Mouse (Mus musculus): ENCODE data around the gene Capn1.

Gene Capn1

GRCm38 (mm10) chr19:6047154-6047898, 31.6 kb upstream of the Capn1 start:
- POLR2A ChIA-PET, result interaction anchor here (0.7 to 47.9 kb wide), 30 partner anchors 7 to 557 kb away, joined by 3 to 1520 read pairs (median 8); partner anchors contain the start of genes Znhit2 (in 3 of the 4), Cdca5 (in 2 of the 4), Fau (in 2 of the 4) and Mrpl49 (in 2 of the 4)
- CTCF ChIA-PET, result interaction anchor here in 3 of 4 experiments (0.6 to 2.1 kb wide), 3 partner anchors 40 to 287 kb away, joined by 4 to 12 read pairs (median 4); no protein-coding TSS in a partner anchor

- CTCF ChIA-PET, result interaction anchor here in 3 of 4 experiments (0.6 to 2.1 kb wide), 25 partner anchors 9 to 541 kb away, joined by 3 to 12 read pairs (median 4); partner anchors contain the start of genes Arl2 (in 1 of the 3), Capn1 (in 1 of the 3), Pola2 (in 1 of the 3) and Tm7sf2 (in 1 of the 3)
- POLR2A ChIA-PET, result interaction anchor here (0.6 to 47.9 kb wide), 94 partner anchors 8 to 623 kb away, joined by 3 to 1520 read pairs (median 4); partner anchors contain the start of genes Capn1 (in 4 of the 4), Fau (in 3 of the 4), Mrpl49 (in 3 of the 4) and Pola2 (in 3 of the 4)
Observed at GRCm38 (mm10) chr19:6046294-6047153, 30.8 kb upstream of the Capn1 start, which contains the start of gene Syvn1. Gene Syvn1, plus strand, starts transcription at chr19:6046576.

- ChIA-PET POLR2A (interaction anchor here (0.6 to 47.9 kb wide), 91 partner anchors 9 to 622 kb away, joined by 3 to 1520 read pairs (median 5); partner anchors contain the start of genes Capn1 (in 4 of the 4), Fau (in 3 of the 4), Mrpl49 (in 3 of the 4) and Pola2 (in 3 of the 4)), CTCF (interaction anchor here (0.6 to 2.1 kb wide), 29 partner anchors 8 to 542 kb away, joined by 3 to 12 read pairs (median 4); partner anchors contain the start of genes Arl2 (in 1 of the 4), Capn1 (in 1 of the 4), Cdca5 (in 1 of the 4) and Pola2 (in 1 of the 4))
Observed at GRCm38 (mm10) chr19:6045366-6046293, 29.9 kb upstream of the Capn1 start.

GRCm38 (mm10) chr19:6044102-6044501, 28.4 kb upstream of the Capn1 start:
- CTCF ChIA-PET, result interaction anchor here (0.5 to 1.7 kb wide), 10 partner anchors 14 to 257 kb away, joined by 3 to 6 read pairs (median 4); partner anchors contain the start of genes Capn1 (in 1 of the 4), Cdca5 (in 1 of the 4), Pola2 (in 1 of the 4) and Zfpl1 (in 1 of the 4)
- POLR2A ChIA-PET, result interaction anchor here in 3 of 4 experiments (0.7 to 47.9 kb wide), 11 partner anchors 11 to 241 kb away, joined by 3 to 1520 read pairs (median 5); partner anchors contain the start of genes Cdca5 (in 2 of the 3), Fau (in 2 of the 3), Mrpl49 (in 2 of the 3) and Tm7sf2 (in 2 of the 3)

GRCm38 (mm10) chr19:6042293-6042692, 26.6 kb upstream of the Capn1 start:
- CTCF ChIA-PET, result interaction anchor here in 2 of 4 experiments (0.6 to 2.1 kb wide), 5 partner anchors 24 to 255 kb away, joined by 3 to 6 read pairs (median 3); partner anchors contain the start of genes Majin (in 1 of the 2) and Tm7sf2 (in 1 of the 2)
- POLR2A ChIA-PET, result interaction anchor here (0.5 to 47.9 kb wide), 22 partner anchors 11 to 291 kb away, joined by 3 to 1520 read pairs (median 3); partner anchors contain the start of genes Capn1 (in 3 of the 4), Cdca5 (in 2 of the 4), Fau (in 2 of the 4) and Mrpl49 (in 2 of the 4)

GRCm38 (mm10) chr19:6040002-6040401, 24.3 kb upstream of the Capn1 start:
- ChIA-PET POLR2A (interaction anchor here in 1 of 4 experiments (0.7 to 47.9 kb wide), 3 partner anchors 13 to 69 kb away, joined by 3 to 1520 read pairs (median 11); partner anchors contain the start of genes AC131692.1, Cdca5, Fau and Gm28374), CTCF (interaction anchor here in 1 of 4 experiments (0.6 kb wide), 1 partner anchor 529 kb away, joined by 4 read pairs; no protein-coding TSS in a partner anchor)

GRCm38 (mm10) chr19:6038326-6038725, 22.6 kb upstream of the Capn1 start:
- CTCF ChIA-PET, result interaction anchor here (0.6 to 2.8 kb wide), 8 partner anchors 8 to 564 kb away, joined by 3 to 12 read pairs (median 4); partner anchors contain the start of gene Syvn1 (in 1 of the 4)
- POLR2A ChIA-PET, result interaction anchor here (0.5 to 47.9 kb wide), 13 partner anchors 8 to 1231 kb away, joined by 3 to 1520 read pairs (median 4); partner anchors contain the start of genes Mrpl49 (in 2 of the 4), AC131692.1 (in 1 of the 4), Capn1 (in 1 of the 4) and Cdca5 (in 1 of the 4)

- ChIA-PET POLR2A (interaction anchor here (0.6 to 47.9 kb wide), 15 partner anchors 8 to 1256 kb away, joined by 3 to 1520 read pairs (median 4); partner anchors contain the start of genes AC131692.1 (in 1 of the 4), Capn1 (in 1 of the 4), Cdca5 (in 1 of the 4) and Fau (in 1 of the 4)), CTCF (interaction anchor here (0.6 to 2.8 kb wide), 13 partner anchors 8 to 565 kb away, joined by 3 to 12 read pairs (median 4); partner anchors contain the start of gene Syvn1 (in 1 of the 4))
Observed at GRCm38 (mm10) chr19:6037695-6038094, 22.0 kb upstream of the Capn1 start.

- POLR2A ChIA-PET, result interaction anchor here in 3 of 4 experiments (0.6 to 47.9 kb wide), 13 partner anchors 10 to 171 kb away, joined by 3 to 1520 read pairs (median 4); partner anchors contain the start of genes Syvn1 (in 3 of the 3), Znhit2 (in 2 of the 3), AC131692.1 (in 1 of the 3) and Capn1 (in 1 of the 3)
- CTCF ChIA-PET, result interaction anchor here in 3 of 4 experiments (0.7 to 2.8 kb wide), 4 partner anchors 20 to 249 kb away, joined by 4 to 12 read pairs (median 5); partner anchors contain the start of gene Capn1 (in 1 of the 3)
Observed at GRCm38 (mm10) chr19:6035966-6036585, 20.4 kb upstream of the Capn1 start.

- ChIA-PET CTCF (interaction anchor here in 2 of 4 experiments (0.5 to 2.2 kb wide), 9 partner anchors 12 to 365 kb away, joined by 3 to 15 read pairs (median 7); partner anchors contain the start of gene Capn1 (in 1 of the 2)), POLR2A (interaction anchor here in 3 of 4 experiments (0.5 to 3.2 kb wide), 28 partner anchors 7 to 343 kb away, joined by 3 to 37 read pairs (median 6); partner anchors contain the start of genes Capn1 (in 3 of the 3), Cdca5 (in 2 of the 3), Syvn1 (in 2 of the 3) and Zfpl1 (in 2 of the 3))
Observed at GRCm38 (mm10) chr19:6030520-6031280, 15.0 kb upstream of the Capn1 start.

- ChIA-PET CTCF (interaction anchor here (0.6 to 2.2 kb wide), 16 partner anchors 11 to 1088 kb away, joined by 3 to 10 read pairs (median 5); partner anchors contain the start of genes Capn1 (in 2 of the 4), Snx15 (in 1 of the 4) and Syvn1 (in 1 of the 4)), POLR2A (interaction anchor here (0.6 to 3.2 kb wide), 35 partner anchors 8 to 1239 kb away, joined by 3 to 37 read pairs (median 3); partner anchors contain the start of genes Capn1 (in 3 of the 4), Cdca5 (in 2 of the 4), Snx15 (in 2 of the 4) and Syvn1 (in 2 of the 4))
Observed at GRCm38 (mm10) chr19:6029426-6029825, 13.7 kb upstream of the Capn1 start.

- POLR2A ChIA-PET, result interaction anchor here in 3 of 4 experiments (0.6 to 3.2 kb wide), 20 partner anchors 9 to 1239 kb away, joined by 3 to 37 read pairs (median 4); partner anchors contain the start of genes Capn1 (in 3 of the 3), Cdca5 (in 2 of the 3), Zfpl1 (in 2 of the 3) and Znhit2 (in 2 of the 3)
- CTCF ChIA-PET, result interaction anchor here (0.6 to 2.2 kb wide), 11 partner anchors 11 to 1089 kb away, joined by 3 to 7 read pairs (median 5); partner anchors contain the start of genes Snx15 (in 1 of the 4) and Syvn1 (in 1 of the 4)
Observed at GRCm38 (mm10) chr19:6028991-6029390, 13.3 kb upstream of the Capn1 start.

- POLR2A ChIA-PET, result interaction anchor here in 3 of 4 experiments (0.6 to 2.3 kb wide), 13 partner anchors 9 to 220 kb away, joined by 3 to 9 read pairs (median 3); partner anchors contain the start of genes Snx15 (in 1 of the 3), Syvn1 (in 1 of the 3) and Tm7sf2 (in 1 of the 3)
- CTCF ChIA-PET, result interaction anchor here in 1 of 4 experiments (1.1 kb wide), 1 partner anchor 44 kb away, joined by 3 read pairs; no protein-coding TSS in a partner anchor
Observed at GRCm38 (mm10) chr19:6023930-6024329, 8.2 kb upstream of the Capn1 start.
